22 mouse cellular contexts compared by ENCODE assay signal in genomic region chr8:72376309-72376708, GRCm38 (mm10).
"Had no signal": no experiment of that assay in that cellular context is flagged by ENCODE, and none has a peak within 500 bp of the region (broad histone marks: within the 10 kb centered on the region; RNA-seq: fewer than 3 reads in every experiment).

No protein-coding gene starts in this region.

- H3K4me2 ChIP-seq: limb, embryonic 13.5 days; liver, embryonic 11.5 days; lung, embryonic 14.5 days; midbrain, embryonic 12.5 days; midbrain, embryonic 15.5 days; neural tube, embryonic 12.5 days; neural tube, embryonic 15.5 days; stomach, embryonic 15.5 days had no signal

- DNase-seq: kidney, adult 11 months; kidney, adult 9 months; kidney, postnatal 36 days; liver, postnatal 0 days; lung, embryonic 14.5 days; right cerebral cortex, adult 18-20 months; right cerebral cortex, postnatal 14 days; right cerebral cortex, postnatal 4 days; spleen, adult 18-20 months; thymus, postnatal 25 days had no signal

- H3K27ac ChIP-seq: kidney, postnatal 0 days; limb, embryonic 10.5 days; limb, embryonic 13.5 days; liver, embryonic 14.5 days; macrophage; midbrain, embryonic 12.5 days; midbrain, embryonic 15.5 days; neural tube, embryonic 12.5 days; neural tube, embryonic 15.5 days; stomach, embryonic 15.5 days had no signal

- H3K4me1 ChIP-seq: limb, embryonic 10.5 days; limb, embryonic 13.5 days; midbrain, embryonic 12.5 days; midbrain, embryonic 15.5 days; neural tube, embryonic 12.5 days; neural tube, embryonic 15.5 days; stomach, embryonic 15.5 days had no signal

- H3K4me3 ChIP-seq: limb, embryonic 10.5 days; limb, embryonic 13.5 days; midbrain, embryonic 12.5 days; midbrain, embryonic 15.5 days; neural tube, embryonic 12.5 days; neural tube, embryonic 15.5 days; stomach, embryonic 15.5 days had no signal

- ATAC-seq: liver, postnatal 0 days; lung, postnatal 0 days; midbrain, embryonic 15.5 days had no signal

- H3K9me3 ChIP-seq: limb, embryonic 10.5 days; limb, embryonic 13.5 days; midbrain, embryonic 12.5 days; midbrain, embryonic 15.5 days; neural tube, embryonic 12.5 days; neural tube, embryonic 15.5 days; stomach, embryonic 15.5 days had no signal

- H3K9ac ChIP-seq: limb, embryonic 13.5 days; liver, embryonic 14.5 days; liver, postnatal 0 days; lung, embryonic 14.5 days; midbrain, embryonic 12.5 days; midbrain, embryonic 15.5 days; neural tube, embryonic 12.5 days; neural tube, embryonic 15.5 days; stomach, embryonic 15.5 days had no signal

- H3K27me3 ChIP-seq: limb, embryonic 13.5 days; midbrain, embryonic 12.5 days; midbrain, embryonic 15.5 days; neural tube, embryonic 12.5 days; neural tube, embryonic 15.5 days; stomach, embryonic 15.5 days had no signal
